Mouse (Mus musculus): ENCODE measurements at regions not wholly inside any gene's neighbourhood (a gene's known extent, or its start where the extent isn't known, plus 50 kb on each side); places are given as distances from the start of the nearest gene placed in this dataset.

DNA sequence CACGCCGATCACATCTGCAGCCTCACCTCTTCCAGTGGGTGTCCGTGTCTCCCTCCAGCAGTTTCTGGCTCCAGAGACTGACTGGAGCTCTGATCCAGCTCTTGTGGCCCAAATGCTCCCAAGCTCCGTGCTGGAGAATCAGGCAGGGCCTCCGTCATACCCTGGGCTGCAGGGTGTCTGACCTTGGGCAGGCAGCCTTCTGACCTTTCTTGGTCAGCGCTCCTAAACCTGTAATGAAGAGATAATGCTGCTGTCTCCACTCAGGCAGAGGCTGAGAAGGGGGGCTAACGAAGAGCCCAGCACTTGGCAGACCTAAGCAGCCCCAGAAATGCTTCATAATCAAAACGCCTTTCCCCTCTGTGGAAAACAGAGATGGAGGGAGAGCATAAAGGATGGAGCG, 89.9 kb upstream of the Mef2a start:
- Histone ChIP-seq H3K4me2 (replicated peaks; ENCODE audit: low read depth, low read length) (no peak overlapping the region), H3K27ac (ENCODE audit: low read length) (peak overlapping the region; percentile 90), H3K4me3 (ENCODE audit: low read depth, low read length) (no peak overlapping the region), H3K9ac (replicated peaks; ENCODE audit: low read depth) (no peak overlapping the region), H3K27me3 (replicated peaks; ENCODE audit: insufficient read depth, low read length) (no peaks in the 10 kb centered on the region), H3K9me3 (ENCODE audit: low read length) (no peaks in the 10 kb centered on the region), H3K36me3 (ENCODE audit: insufficient read depth, low read length) (no peaks in the 10 kb centered on the region), H3K4me1 (ENCODE audit: insufficient read depth, low read depth, low read length) (peaks cover 40% of the 10 kb centered on the region)
- DNase-seq (ENCODE audit: low spot score) (peak; percentile 72), ATAC-seq (peak; percentile 5; the same call in 1 of the 2 replicates)
- 42% methylated on average over 9 of the region's 9 CpGs for WGBS
- no peak for TF ChIP-seq EP300 (IDR thresholded peaks at IDR 0.05)
- TF ChIP-seq CTCF (IDR thresholded peaks at IDR 0.05) = no peak

GRCm38 (mm10) chr7:67461333-67462255, 88.9 kb upstream of the Mef2a start:
- no peak overlapping the region for H3K4me3 ChIP-seq (ENCODE audit: low read depth, low read length)
- no peak overlapping the region for H3K4me2 ChIP-seq (replicated peaks; ENCODE audit: low read depth, low read length)
- peak overlapping the region; percentile 90 for H3K27ac ChIP-seq (ENCODE audit: low read length)
- H3K9me3 ChIP-seq (ENCODE audit: low read length) = no peaks in the 10 kb centered on the region
- H3K4me1 ChIP-seq (ENCODE audit: insufficient read depth, low read depth, low read length) = peaks cover 40% of the 10 kb centered on the region
- DNase-seq (ENCODE audit: low spot score) = peak; percentile 96
- 66% methylated on average over 11 of the region's 11 CpGs for WGBS
- H3K36me3 ChIP-seq (ENCODE audit: insufficient read depth, low read length) = no peaks in the 10 kb centered on the region
- TF ChIP-seq CTCF (IDR thresholded peaks at IDR 0.05) (peak; percentile 6; the same call in 1 of the 2 replicates), EP300 (IDR thresholded peaks at IDR 0.05) (peak; percentile 95)
- no peaks in the 10 kb centered on the region for H3K27me3 ChIP-seq (replicated peaks; ENCODE audit: insufficient read depth, low read length)
- H3K9ac ChIP-seq (replicated peaks; ENCODE audit: low read depth) = no peak overlapping the region
- ATAC-seq = peak; percentile 80

GRCm38 (mm10) chr7:67459810-67460209, 87.2 kb upstream of the Mef2a start:
- no peak overlapping the region for H3K9ac ChIP-seq (replicated peaks; ENCODE audit: low read depth)
- 29% methylated on average over 10 of the region's 10 CpGs for WGBS
- H3K4me1 ChIP-seq (ENCODE audit: insufficient read depth, low read depth, low read length) = peaks cover 40% of the 10 kb centered on the region
- no peaks in the 10 kb centered on the region for H3K27me3 ChIP-seq (replicated peaks; ENCODE audit: insufficient read depth, low read length)
- DNase-seq (ENCODE audit: low spot score) (peak; percentile 78), ATAC-seq (peak; percentile 42)
- no peak for TF ChIP-seq CTCF (IDR thresholded peaks at IDR 0.05)
- peak; percentile 79 for TF ChIP-seq EP300 (IDR thresholded peaks at IDR 0.05)
- H3K9me3 ChIP-seq (ENCODE audit: low read length) = no peaks in the 10 kb centered on the region
- H3K4me2 ChIP-seq (replicated peaks; ENCODE audit: low read depth, low read length) = no peak overlapping the region
- H3K4me3 ChIP-seq (ENCODE audit: low read depth, low read length) = no peak overlapping the region
- H3K36me3 ChIP-seq (ENCODE audit: insufficient read depth, low read length) = no peaks in the 10 kb centered on the region
- peak overlapping the region; percentile 57 for H3K27ac ChIP-seq (ENCODE audit: low read length)

- no peak overlapping the region for H3K27ac ChIP-seq (ENCODE audit: low read length)
- no peak overlapping the region for H3K9ac ChIP-seq (replicated peaks; ENCODE audit: low read depth)
- no peaks in the 10 kb centered on the region for H3K36me3 ChIP-seq (ENCODE audit: insufficient read depth, low read length)
Observed at GRCm38 (mm10) chr7:67459209-67459608, 86.6 kb upstream of the Mef2a start.

DNA sequence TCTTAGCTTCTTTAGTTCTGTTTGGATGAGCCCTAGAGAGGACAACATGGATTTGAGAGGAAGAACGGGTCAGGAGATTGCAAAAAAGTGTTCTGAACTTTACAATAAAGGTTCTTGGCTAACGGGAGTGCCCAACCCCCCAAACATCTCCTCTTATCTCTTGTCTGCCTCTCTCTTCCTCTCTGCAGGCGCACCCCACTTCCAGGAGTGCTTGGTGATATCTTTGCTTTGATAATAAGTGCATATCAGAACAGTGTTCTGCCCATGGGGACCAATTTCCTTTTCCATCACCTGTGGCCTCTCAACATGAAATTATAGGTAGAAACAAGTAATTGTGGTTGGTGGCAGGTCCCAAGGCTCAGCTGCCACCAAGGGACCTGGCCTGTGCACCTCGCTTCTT, 86.0 kb upstream of the Mef2a start:
- Histone ChIP-seq H3K9me3 (ENCODE audit: low read length) (no peaks in the 10 kb centered on the region), H3K27me3 (replicated peaks; ENCODE audit: insufficient read depth, low read length) (no peaks in the 10 kb centered on the region), H3K9ac (replicated peaks; ENCODE audit: low read depth) (no peak overlapping the region), H3K4me3 (ENCODE audit: low read depth, low read length) (no peak overlapping the region), H3K4me2 (replicated peaks; ENCODE audit: low read depth, low read length) (no peak overlapping the region), H3K27ac (ENCODE audit: low read length) (no peak overlapping the region), H3K36me3 (ENCODE audit: insufficient read depth, low read length) (no peaks in the 10 kb centered on the region), H3K4me1 (ENCODE audit: insufficient read depth, low read depth, low read length) (peaks cover 33% of the 10 kb centered on the region)
- DNase-seq (ENCODE audit: low spot score) (no peak), ATAC-seq (no peak)
- TF ChIP-seq CTCF (IDR thresholded peaks at IDR 0.05) (no peak), EP300 (IDR thresholded peaks at IDR 0.05) (no peak)
- 62% methylated on average over 4 of the region's 4 CpGs for WGBS

More at GRCm38 (mm10) chr7:67459209-67459608, 86.6 kb upstream of the Mef2a start:
- Histone ChIP-seq H3K27me3 (replicated peaks; ENCODE audit: insufficient read depth, low read length) (no peaks in the 10 kb centered on the region), H3K9me3 (ENCODE audit: low read length) (no peaks in the 10 kb centered on the region), H3K4me2 (replicated peaks; ENCODE audit: low read depth, low read length) (no peak overlapping the region), H3K4me1 (ENCODE audit: insufficient read depth, low read depth, low read length) (peaks cover 38% of the 10 kb centered on the region), H3K4me3 (ENCODE audit: low read depth, low read length) (no peak overlapping the region)
- 94% methylated on average over 9 of the region's 9 CpGs for WGBS
- DNase-seq (ENCODE audit: low spot score) (no peak), ATAC-seq (no peak)
- TF ChIP-seq EP300 (IDR thresholded peaks at IDR 0.05) = no peak
- TF ChIP-seq CTCF (IDR thresholded peaks at IDR 0.05) = no peak

DNA sequence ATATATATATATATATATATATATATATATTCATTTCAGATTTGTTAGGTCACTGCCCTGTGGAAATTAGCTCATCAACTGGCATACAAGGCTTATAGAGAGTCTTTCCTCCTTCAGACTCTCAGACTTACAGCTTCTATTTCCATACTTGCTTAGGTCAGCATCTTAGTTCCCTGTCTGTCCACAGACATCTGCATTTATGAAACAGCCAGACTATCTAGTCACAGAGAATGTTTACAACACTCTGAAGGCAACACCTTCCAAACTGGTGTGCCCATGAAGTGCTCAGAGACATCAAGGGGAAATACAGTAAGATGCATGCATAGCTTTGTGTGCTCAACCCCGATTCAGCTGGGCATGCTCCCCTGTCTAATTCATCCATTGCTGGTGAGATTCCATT, 85.2 kb upstream of the Mef2a start:
- H3K4me2 ChIP-seq (replicated peaks; ENCODE audit: low read depth, low read length) = no peak overlapping the region

More for the DNA sequence above, 85.2 kb upstream of the Mef2a start:
- WGBS = 55% methylated on average over 1 of the region's 1 CpGs
- Histone ChIP-seq H3K27me3 (replicated peaks; ENCODE audit: insufficient read depth, low read length) (no peaks in the 10 kb centered on the region), H3K4me3 (ENCODE audit: low read depth, low read length) (no peak overlapping the region), H3K9ac (replicated peaks; ENCODE audit: low read depth) (no peak overlapping the region), H3K36me3 (ENCODE audit: insufficient read depth, low read length) (no peaks in the 10 kb centered on the region), H3K9me3 (ENCODE audit: low read length) (no peaks in the 10 kb centered on the region), H3K27ac (ENCODE audit: low read length) (no peak overlapping the region), H3K4me1 (ENCODE audit: insufficient read depth, low read depth, low read length) (peaks cover 26% of the 10 kb centered on the region)
- TF ChIP-seq EP300 (IDR thresholded peaks at IDR 0.05) (no peak), CTCF (IDR thresholded peaks at IDR 0.05) (no peak)
- DNase-seq (ENCODE audit: low spot score) (peak; percentile 15), ATAC-seq (no peak)
